Mouse (Mus musculus) hindbrain, embryonic 12.5 days (tissue): ENCODE measurements at regions not wholly inside any gene's neighbourhood (a gene's known extent, or its start where the extent isn't known, plus 50 kb on each side); places are given as distances from the start of the nearest gene placed in this dataset.

Source experiments
- ATAC-seq: fragments of 200-750 bp; cut with Nextera tagmentation; 2 replicates; pipeline ENCODE4 v1.8.0; 2017; ENCODE audit warnings: moderate TSS enrichment; ENCODE audit not compliant: low FRiP score
- H3K27ac ChIP-seq: fragments of 300-500 bp; sonication (generic); 2 replicates; pipeline ENCODE4 v1.5.1; 2016; ENCODE audit warnings: mild to moderate bottlenecking
- H3K27me3 ChIP-seq: fragments of 300-500 bp; sonication (generic); 2 replicates; pipeline ENCODE4 v1.6.1; 2016; ENCODE audit warnings: mild to moderate bottlenecking
- H3K36me3 ChIP-seq: fragments of 300-500 bp; sonication (generic); 2 replicates; pipeline ENCODE4 v1.6.1; 2016; ENCODE audit warnings: mild to moderate bottlenecking
- H3K4me1 ChIP-seq: fragments of 300-500 bp; sonication (generic); 2 replicates; pipeline ENCODE4 v1.6.1; 2016
- H3K4me2 ChIP-seq: fragments of 300-500 bp; sonication (generic); replicated peaks from 2 replicates; pipeline ENCODE4 v1.6.1; 2016; ENCODE audit warnings: mild to moderate bottlenecking
- H3K4me3 ChIP-seq: fragments of 300-500 bp; sonication (generic); 2 replicates; pipeline ENCODE4 v1.5.1; 2016; ENCODE audit warnings: mild to moderate bottlenecking
- H3K9ac ChIP-seq: fragments of 300-500 bp; sonication (generic); 2 replicates; pipeline ENCODE4 v1.6.1; 2016; ENCODE audit warnings: mild to moderate bottlenecking, moderate library complexity
- H3K9me3 ChIP-seq: fragments of 300-500 bp; sonication (generic); replicated peaks from 2 replicates; pipeline ENCODE4 v1.6.1; 2016; ENCODE audit warnings: mild to moderate bottlenecking
- WGBS: fragments of 180-500 bp; shearing (Covaris S2); methylation state at CpG from one replicate; pipeline ENCODE4 v1.1.7; 2016; 5-methylcytosine and 5-hydroxymethylcytosine counted together

DNA sequence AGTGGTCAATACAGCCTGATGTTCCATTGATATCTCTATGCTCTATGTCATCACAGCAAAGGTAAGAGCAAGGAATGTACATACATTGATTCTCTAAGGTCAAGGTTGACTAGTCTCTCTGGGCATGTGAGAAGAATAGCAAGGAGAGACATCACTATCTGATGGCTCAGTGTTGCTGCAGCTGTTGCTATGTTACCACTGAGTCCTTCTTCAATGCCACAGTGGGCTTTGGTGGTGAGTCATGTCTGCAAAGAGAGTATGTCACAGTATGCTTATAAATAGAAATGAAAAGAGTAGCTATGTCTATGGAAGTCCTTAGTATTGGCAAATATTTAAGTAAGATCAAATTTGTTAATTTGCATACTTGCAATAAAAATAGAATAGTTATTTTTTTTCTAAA lies 326.3 kb downstream of the Cd109 start:
- H3K4me1 ChIP-seq, result no peaks in the 10 kb centered on the region
- no peaks in the 10 kb centered on the region for H3K36me3 ChIP-seq
- no peak overlapping the region for H3K4me2 ChIP-seq
- no peaks in the 10 kb centered on the region for H3K27me3 ChIP-seq
- H3K4me3 ChIP-seq, result no peak overlapping the region
- no peak for ATAC-seq
- H3K27ac ChIP-seq, result no peak overlapping the region
- H3K9me3 ChIP-seq, result 0 out of 2 replicates have a peak, but pooled peaks cover 3% of the 10 kb centered on the region
- no peak overlapping the region for H3K9ac ChIP-seq

DNA sequence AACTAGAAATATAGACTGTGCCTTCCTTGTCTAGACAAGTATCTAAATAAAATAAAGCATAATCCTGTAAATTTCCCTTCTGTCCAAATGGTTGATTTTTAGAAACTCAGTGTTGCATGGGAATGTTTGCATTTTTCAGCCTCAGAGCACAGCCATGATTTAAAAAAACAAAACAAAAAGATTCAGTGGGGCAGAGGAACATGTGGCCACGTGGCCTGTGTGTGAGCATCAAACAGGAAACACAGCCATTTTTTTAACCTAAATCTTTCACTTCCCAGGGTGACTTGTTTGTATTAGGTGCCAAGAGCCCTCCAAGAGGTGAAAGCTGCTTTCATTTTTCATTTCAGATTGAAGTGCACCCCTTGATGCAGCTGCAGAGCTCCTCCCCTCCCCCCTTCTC lies 349.5 kb downstream of the Cd109 start:
- H3K4me3 ChIP-seq, result no peak overlapping the region
- no peak overlapping the region for H3K4me2 ChIP-seq
- no peak overlapping the region for H3K9ac ChIP-seq
- no peaks in the 10 kb centered on the region for H3K9me3 ChIP-seq
- no peaks in the 10 kb centered on the region for H3K4me1 ChIP-seq
- ATAC-seq, result no peak
- WGBS, result 24% methylated on average over 1 of the region's 1 CpGs
- H3K27ac ChIP-seq, result no peak overlapping the region
- H3K27me3 ChIP-seq, result no peaks in the 10 kb centered on the region
- H3K36me3 ChIP-seq, result no peaks in the 10 kb centered on the region

DNA sequence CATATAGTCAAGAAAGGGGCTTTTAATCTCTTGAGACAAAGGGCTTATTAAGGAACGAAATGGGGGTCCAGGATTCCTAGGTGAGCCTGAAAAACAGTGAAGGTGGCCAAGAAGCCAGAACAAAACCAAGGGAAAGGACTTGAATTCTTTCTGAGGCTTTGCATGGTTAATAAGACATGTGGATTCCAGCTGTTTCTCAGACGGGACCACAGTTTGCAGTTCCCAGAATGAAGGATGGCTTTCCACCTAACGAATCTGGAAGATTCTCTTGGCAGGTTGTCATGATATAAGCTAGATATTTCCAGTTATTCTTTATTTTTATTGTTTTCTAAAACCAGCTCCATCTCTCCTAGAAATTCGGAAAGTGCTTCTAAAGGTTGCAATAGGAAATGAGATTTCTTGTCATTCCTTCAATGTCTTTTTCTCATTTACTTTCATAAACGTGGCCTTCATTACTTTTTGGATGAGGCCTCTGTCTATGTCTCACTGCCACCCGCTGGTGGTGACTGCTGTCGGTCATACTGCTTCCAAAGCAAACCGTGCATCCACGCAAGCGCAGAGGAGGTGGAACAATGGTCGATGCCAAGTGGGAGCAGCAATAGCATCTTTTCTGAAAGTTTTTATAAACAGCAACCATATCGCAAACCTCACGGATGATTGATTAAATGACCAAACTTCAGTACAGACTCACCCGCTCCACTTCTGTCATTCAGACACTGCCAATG lies 350.0 kb downstream of the Cd109 start:
- H3K9me3 ChIP-seq, result no peaks in the 10 kb centered on the region
- no peak overlapping the region for H3K4me2 ChIP-seq
- no peak overlapping the region for H3K9ac ChIP-seq
- no peaks in the 10 kb centered on the region for H3K27me3 ChIP-seq
- H3K4me1 ChIP-seq, result no peaks in the 10 kb centered on the region
- no peaks in the 10 kb centered on the region for H3K36me3 ChIP-seq
- H3K27ac ChIP-seq, result no peak overlapping the region
- WGBS, result 76% methylated on average over 14 of the region's 14 CpGs
- no peak overlapping the region for H3K4me3 ChIP-seq
- ATAC-seq, result no peak

DNA sequence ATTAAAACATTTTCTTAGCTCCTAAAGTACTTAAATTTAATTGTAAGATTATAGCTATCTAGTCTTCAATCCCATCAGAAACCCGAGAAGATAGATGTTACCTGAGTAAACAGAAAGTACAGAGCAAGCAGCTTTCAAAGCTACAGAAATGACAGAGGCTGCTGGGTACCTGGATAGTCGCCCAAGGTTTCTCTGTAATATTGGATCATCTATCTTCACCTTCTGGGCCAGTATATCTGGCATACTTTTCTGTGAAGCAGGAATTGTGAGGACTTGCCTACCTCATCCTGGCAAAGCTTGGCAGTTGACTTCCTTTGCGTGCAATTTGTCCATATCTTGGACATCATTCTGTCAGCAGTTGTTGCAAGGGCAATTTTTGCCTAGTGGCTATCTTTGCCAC lies 356.4 kb downstream of the Cd109 start:
- Histone ChIP-seq H3K36me3 (no peaks in the 10 kb centered on the region), H3K27ac (no peak overlapping the region)
- 86% methylated on average over 3 of the region's 3 CpGs for WGBS

DNA sequence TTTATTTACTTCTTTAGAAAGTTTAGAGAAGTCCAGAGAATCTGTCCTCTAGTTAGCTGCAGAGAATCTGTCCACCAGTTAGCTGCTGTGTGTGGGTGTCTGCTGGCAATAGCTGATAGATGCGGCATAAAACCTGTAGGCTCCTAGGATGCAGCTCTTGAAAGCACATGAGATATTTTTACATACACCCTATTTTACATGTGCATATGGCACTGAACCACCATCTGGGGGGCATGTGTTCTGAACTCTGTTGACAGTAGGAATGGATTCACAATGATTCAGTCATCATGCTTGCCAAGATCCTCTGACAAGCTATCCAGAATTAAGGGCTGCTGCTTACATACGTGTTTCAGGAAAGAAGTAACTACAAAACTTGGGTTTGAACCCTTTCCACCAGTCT lies 368.4 kb downstream of the Cd109 start:
- Histone ChIP-seq H3K9me3 (no peaks in the 10 kb centered on the region), H3K4me3 (no peak overlapping the region), H3K36me3 (no peaks in the 10 kb centered on the region), H3K4me2 (no peak overlapping the region), H3K27me3 (no peaks in the 10 kb centered on the region), H3K9ac (no peak overlapping the region), H3K4me1 (no peaks in the 10 kb centered on the region), H3K27ac (no peak overlapping the region)
- WGBS, result 83% methylated on average over 2 of the region's 2 CpGs
- no peak for ATAC-seq

More for the DNA sequence above, 356.4 kb downstream of the Cd109 start:
- Histone ChIP-seq H3K4me3 (no peak overlapping the region), H3K9ac (no peak overlapping the region), H3K9me3 (no peaks in the 10 kb centered on the region), H3K4me1 (no peaks in the 10 kb centered on the region), H3K27me3 (no peaks in the 10 kb centered on the region), H3K4me2 (no peak overlapping the region)
- no peak for ATAC-seq

DNA sequence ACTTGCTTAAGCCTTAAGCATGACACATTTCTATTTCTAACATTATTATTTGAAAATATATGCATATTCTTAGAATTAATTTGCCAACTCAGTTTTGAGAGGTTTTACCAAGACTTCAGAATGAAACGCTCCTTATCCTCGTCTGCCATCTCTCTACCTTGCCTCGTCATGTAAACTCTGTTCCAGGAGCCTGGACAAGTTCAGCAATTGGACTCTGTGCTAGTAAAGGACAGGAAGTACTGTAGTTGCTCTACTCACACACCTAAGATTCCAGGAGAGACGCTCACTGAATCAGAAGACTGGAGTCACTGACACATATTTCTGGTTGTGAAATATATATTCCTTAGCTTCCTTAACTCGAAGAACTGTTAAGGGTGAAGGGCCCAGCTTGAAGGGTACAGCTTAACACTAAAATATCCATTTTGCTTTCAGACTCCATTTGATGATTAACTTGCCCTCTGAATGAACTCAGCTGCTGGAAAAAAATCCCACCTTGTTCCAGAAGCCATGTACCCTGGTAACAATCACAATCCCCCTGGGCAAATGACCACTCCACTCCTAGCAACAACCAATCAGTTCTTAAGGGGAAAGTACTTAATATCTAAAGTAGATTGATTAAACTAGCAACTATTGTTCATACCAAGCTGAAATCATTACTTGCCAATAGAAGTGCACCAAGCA lies 370.0 kb downstream of the Cd109 start:
- no peaks in the 10 kb centered on the region for H3K4me1 ChIP-seq
- H3K27ac ChIP-seq, result no peak overlapping the region
- H3K4me2 ChIP-seq, result no peak overlapping the region
- no peak overlapping the region for H3K4me3 ChIP-seq
- H3K9me3 ChIP-seq, result no peaks in the 10 kb centered on the region
- no peaks in the 10 kb centered on the region for H3K36me3 ChIP-seq
- H3K27me3 ChIP-seq, result no peaks in the 10 kb centered on the region
- ATAC-seq, result no peak
- no peak overlapping the region for H3K9ac ChIP-seq
- 78% methylated on average over 5 of the region's 5 CpGs for WGBS

DNA sequence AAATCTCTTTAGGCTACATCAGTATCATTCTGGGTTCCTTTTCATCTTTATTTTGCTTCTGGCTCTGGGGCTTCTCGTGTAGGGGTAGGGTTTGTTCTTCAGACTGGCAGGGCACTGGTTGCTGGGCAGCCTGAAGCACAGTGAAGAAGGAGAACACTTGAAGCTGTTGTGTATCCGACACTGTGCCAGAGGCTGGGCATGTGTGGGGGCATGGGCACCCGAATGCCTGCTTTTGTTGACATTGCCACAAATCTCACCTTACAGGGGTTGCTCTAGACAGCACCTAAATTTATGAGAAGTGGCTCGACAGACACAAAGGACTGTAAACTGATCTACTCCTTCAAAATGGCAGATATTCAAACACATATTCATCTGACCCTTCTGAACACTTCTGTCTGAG lies 376.0 kb downstream of the Cd109 start:
- Histone ChIP-seq H3K4me2 (no peak overlapping the region), H3K36me3 (no peaks in the 10 kb centered on the region), H3K27me3 (no peaks in the 10 kb centered on the region), H3K9me3 (no peaks in the 10 kb centered on the region), H3K4me3 (no peak overlapping the region), H3K27ac (no peak overlapping the region), H3K4me1 (no peaks in the 10 kb centered on the region), H3K9ac (no peak overlapping the region)
- no peak for ATAC-seq
- WGBS, result 70% methylated on average over 4 of the region's 4 CpGs

DNA sequence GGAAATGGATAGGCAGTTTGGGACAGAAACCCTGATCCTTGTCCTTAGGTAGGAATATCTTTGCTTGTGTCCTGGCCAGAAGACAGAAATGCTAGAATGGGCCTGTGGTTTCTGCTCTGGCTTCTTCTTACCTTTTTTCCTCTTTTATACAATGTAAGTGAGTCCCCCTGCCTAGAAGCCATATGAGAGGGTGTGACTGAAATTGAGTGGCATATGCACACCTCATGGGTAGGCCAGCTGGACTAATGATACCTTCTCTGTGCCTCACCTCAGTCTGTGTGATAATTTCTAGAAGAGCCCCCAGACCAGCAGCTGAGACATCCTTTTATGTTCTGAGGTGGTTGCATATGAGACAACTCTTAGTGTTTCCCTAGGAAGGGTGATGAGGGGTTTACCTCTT lies 385.7 kb downstream of the Cd109 start:
- Histone ChIP-seq H3K4me1 (no peaks in the 10 kb centered on the region), H3K9me3 (no peaks in the 10 kb centered on the region), H3K27ac (no peak overlapping the region), H3K9ac (no peak overlapping the region), H3K4me2 (no peak overlapping the region), H3K36me3 (no peaks in the 10 kb centered on the region), H3K4me3 (no peak overlapping the region), H3K27me3 (no peaks in the 10 kb centered on the region)
- no peak for ATAC-seq

DNA sequence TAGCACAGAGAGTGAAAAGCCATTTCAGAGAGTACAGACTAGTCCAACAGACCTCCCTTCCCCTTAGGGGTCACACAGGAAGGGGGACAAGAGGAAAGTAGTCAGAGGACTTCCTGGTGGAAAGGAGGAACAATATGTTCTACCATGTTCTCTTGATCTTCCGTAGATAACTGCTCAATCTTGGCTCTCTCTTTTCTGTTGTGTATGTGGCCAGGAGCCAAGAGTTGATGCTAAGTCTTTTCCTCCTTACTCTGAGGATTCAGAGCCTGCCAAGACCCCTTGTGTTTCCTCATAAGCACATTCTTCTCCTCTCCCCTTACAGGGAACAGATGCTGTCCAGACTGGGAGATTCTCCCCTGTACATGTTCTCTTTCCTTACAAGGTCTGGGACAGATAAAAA lies 386.6 kb downstream of the Cd109 start:
- no peaks in the 10 kb centered on the region for H3K9me3 ChIP-seq
- ATAC-seq, result no peak
- no peaks in the 10 kb centered on the region for H3K4me1 ChIP-seq
- H3K9ac ChIP-seq, result no peak overlapping the region
- H3K27ac ChIP-seq, result no peak overlapping the region
- H3K36me3 ChIP-seq, result no peaks in the 10 kb centered on the region
- no peak overlapping the region for H3K4me3 ChIP-seq
- no peak overlapping the region for H3K4me2 ChIP-seq
- no peaks in the 10 kb centered on the region for H3K27me3 ChIP-seq
- 82% methylated on average over 1 of the region's 1 CpGs for WGBS

- ATAC-seq, result no peak
- WGBS, result 81% methylated on average over 3 of the region's 3 CpGs
- Histone ChIP-seq H3K4me3 (no peak overlapping the region), H3K9me3 (no peaks in the 10 kb centered on the region), H3K4me2 (no peak overlapping the region), H3K36me3 (no peaks in the 10 kb centered on the region), H3K27me3 (no peaks in the 10 kb centered on the region), H3K9ac (no peak overlapping the region), H3K4me1 (no peaks in the 10 kb centered on the region), H3K27ac (no peak overlapping the region)
Observed at GRCm38 (mm10) chr9:79004296-79004980, 389.1 kb downstream of the Cd109 start.

DNA sequence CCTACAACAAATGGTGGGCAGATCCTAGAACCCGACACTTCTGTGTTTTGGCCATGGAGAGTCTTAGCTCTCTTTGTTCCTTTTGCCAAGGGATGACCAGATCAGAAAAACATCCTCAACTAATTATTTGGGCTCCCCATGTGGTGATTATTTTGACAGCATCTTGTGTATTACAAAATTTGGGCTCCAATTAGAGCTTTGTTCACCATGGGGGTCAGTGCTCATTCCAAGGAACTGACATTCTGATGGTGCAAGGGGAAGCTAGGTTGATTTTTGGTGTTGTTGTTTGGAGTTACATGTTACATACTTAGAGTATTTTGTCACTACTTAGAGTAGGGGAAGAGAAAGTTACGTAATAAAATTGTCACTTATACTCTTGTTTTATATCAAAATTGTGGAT lies 406.9 kb downstream of the Cd109 start:
- WGBS, result 94% methylated on average over 2 of the region's 2 CpGs
- Histone ChIP-seq H3K36me3 (no peaks in the 10 kb centered on the region), H3K27ac (no peak overlapping the region), H3K9me3 (no peaks in the 10 kb centered on the region), H3K4me1 (no peaks in the 10 kb centered on the region), H3K4me2 (no peak overlapping the region), H3K27me3 (no peaks in the 10 kb centered on the region), H3K4me3 (no peak overlapping the region), H3K9ac (no peak overlapping the region)
- ATAC-seq, result no peak

DNA sequence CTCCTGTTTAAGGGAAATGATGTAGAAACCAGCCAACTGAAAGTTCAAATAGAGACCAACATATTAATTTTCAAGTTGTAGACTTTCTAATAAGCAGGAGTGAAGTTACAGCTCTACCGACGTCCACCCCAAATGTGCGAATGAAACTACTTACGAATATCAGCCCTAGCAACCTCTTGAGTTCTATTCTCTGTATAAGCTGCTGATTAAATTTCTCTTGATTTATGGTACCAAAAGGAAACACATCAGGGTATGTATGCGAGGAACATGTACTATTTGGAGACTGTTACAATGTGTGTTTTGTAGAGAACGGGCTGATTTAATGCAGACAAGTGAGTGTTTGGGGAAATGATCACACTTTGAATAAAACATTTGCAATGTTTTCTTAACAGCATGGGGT lies 412.9 kb downstream of the Cd109 start:
- Histone ChIP-seq H3K4me2 (no peak overlapping the region), H3K9me3 (no peaks in the 10 kb centered on the region), H3K4me3 (no peak overlapping the region), H3K9ac (no peak overlapping the region), H3K27ac (no peak overlapping the region), H3K36me3 (no peaks in the 10 kb centered on the region), H3K27me3 (no peaks in the 10 kb centered on the region), H3K4me1 (no peaks in the 10 kb centered on the region)
- 79% methylated on average over 6 of the region's 6 CpGs for WGBS
- ATAC-seq, result no peak

- WGBS, result 67% methylated on average over 9 of the region's 9 CpGs
- no peak for ATAC-seq
Observed at GRCm38 (mm10) chr9:79029456-79029855, 414.1 kb downstream of the Cd109 start.

More at GRCm38 (mm10) chr9:79029456-79029855, 414.1 kb downstream of the Cd109 start:
- H3K27me3 ChIP-seq, result no peaks in the 10 kb centered on the region
- H3K36me3 ChIP-seq, result no peaks in the 10 kb centered on the region
- H3K9ac ChIP-seq, result no peak overlapping the region
- H3K9me3 ChIP-seq, result no peaks in the 10 kb centered on the region
- no peak overlapping the region for H3K27ac ChIP-seq
- H3K4me3 ChIP-seq, result no peak overlapping the region
- H3K4me1 ChIP-seq, result no peaks in the 10 kb centered on the region
- no peak overlapping the region for H3K4me2 ChIP-seq
